In genomic region chr11:61871881-61872280, GRCm38 (mm10) we compare ENCODE assay signal across 13 mouse cellular contexts.
"Had no signal": no experiment of that assay in that cellular context is flagged by ENCODE, and none has a peak within 500 bp of the region (broad histone marks: within the 10 kb centered on the region; RNA-seq: fewer than 3 reads in every experiment).

No protein-coding gene starts in this region.

- DNase-seq: gastrocnemius, postnatal 14 days; gastrocnemius, postnatal 36 days; heart, adult 18-20 months; heart, postnatal 10 days; heart, postnatal 36 days; kidney, adult 11 months; kidney, adult 2 months; kidney, adult 9 months; kidney, postnatal 14 days; kidney, postnatal 36 days; layer of hippocampus, adult 9-11 months; layer of hippocampus, postnatal 36 days; left cerebral cortex, postnatal 4 days had no signal
